Mouse (Mus musculus) midbrain, embryonic 12.5 days (tissue): ENCODE data around the gene Pdp2. TPM values are rescaled to one million over a fixed set of nuclear protein-coding genes. Genes with fewer than 3 reads are reported as not detected.
"Not testable (repeated sequence)": the region's sequence is repeated elsewhere in the genome, so short reads cannot be mapped to it uniquely, and the experiment has no call there.

Experiments used
- ATAC-seq: fragments of 200-750 bp; cut with Nextera tagmentation; 2 replicates; pipeline ENCODE4 v1.8.0; 2017; ENCODE audit warnings: low read depth, moderate TSS enrichment, moderate library complexity; ENCODE audit not compliant: low FRiP score
- H3K27ac ChIP-seq: fragments of 300-500 bp; sonication (generic); replicated peaks from 2 replicates; pipeline ENCODE4 v1.5.1; 2016; ENCODE audit warnings: mild to moderate bottlenecking
- H3K27me3 ChIP-seq: fragments of 300-500 bp; sonication (generic); 2 replicates; pipeline ENCODE4 v1.6.1; 2016; ENCODE audit warnings: mild to moderate bottlenecking
- H3K36me3 ChIP-seq: fragments of 300-500 bp; sonication (generic); 2 replicates; pipeline ENCODE4 v1.6.1; 2016
- H3K4me1 ChIP-seq: fragments of 300-500 bp; sonication (generic); 2 replicates; pipeline ENCODE4 v1.6.1; 2016
- H3K4me2 ChIP-seq: fragments of 300-500 bp; sonication (generic); replicated peaks from 2 replicates; pipeline ENCODE4 v1.6.1; 2016; ENCODE audit warnings: mild to moderate bottlenecking, moderate library complexity
- H3K4me3 ChIP-seq: fragments of 300-500 bp; sonication (generic); 2 replicates; pipeline ENCODE4 v1.5.1; 2016; ENCODE audit warnings: mild to moderate bottlenecking
- H3K9ac ChIP-seq: fragments of 300-500 bp; sonication (generic); replicated peaks from 2 replicates; pipeline ENCODE4 v1.6.1; 2016; ENCODE audit warnings: mild to moderate bottlenecking, moderate library complexity
- H3K9me3 ChIP-seq: fragments of 300-500 bp; sonication (generic); 2 replicates; pipeline ENCODE4 v1.6.1; 2016; ENCODE audit warnings: mild to moderate bottlenecking
- WGBS: fragments of 180-500 bp; shearing (Covaris S2); methylation state at CpG from one replicate; pipeline ENCODE4 v1.1.7; 2016; 5-methylcytosine and 5-hydroxymethylcytosine counted together
- polyA plus RNA-seq: library from polyadenylated mRNA; unstranded; fragments of >200 nt; fragmentation: Nextera tagmentation; extraction: Ambion mirVana; gene quantifications from 2 replicates; pipeline ENCODE4 v1.2.1, GENCODE M21; 2016

The Pdp2 gene
- polyA plus RNA-seq, 1 experiment from 2014 or later: 14.7 TPM

- no peaks in the 10 kb centered on the region for H3K4me1 ChIP-seq
- no peak overlapping the region for H3K4me2 ChIP-seq
- no peak overlapping the region for H3K4me3 ChIP-seq
- H3K9me3 ChIP-seq: no peaks in the 10 kb centered on the region
- no peaks in the 10 kb centered on the region for H3K27me3 ChIP-seq
- no peak for ATAC-seq
- no peak overlapping the region for H3K27ac ChIP-seq
- H3K36me3 ChIP-seq: no peaks in the 10 kb centered on the region
- WGBS: 89% methylated on average over 3 of the region's 3 CpGs
- no peak overlapping the region for H3K9ac ChIP-seq
These were observed 14.4 kb upstream of the Pdp2 start for GRCm38 (mm10) chr8:104576820-104577219.

GRCm38 (mm10) chr8:104577606-104578005, 13.6 kb upstream of the Pdp2 start:
- not testable (repeated sequence) for H3K36me3 ChIP-seq, H3K27me3 ChIP-seq, H3K4me3 ChIP-seq, H3K9me3 ChIP-seq, ATAC-seq, H3K4me1 ChIP-seq, H3K4me2 ChIP-seq, H3K9ac ChIP-seq, H3K27ac ChIP-seq
- 73% methylated on average over 17 of the region's 17 CpGs for WGBS

GRCm38 (mm10) chr8:104584522-104584921, 6.7 kb upstream of the Pdp2 start:
- H3K27me3 ChIP-seq: no peaks in the 10 kb centered on the region
- no peak overlapping the region for H3K4me3 ChIP-seq
- no peak overlapping the region for H3K9ac ChIP-seq
- ATAC-seq: no peak
- no peaks in the 10 kb centered on the region for H3K4me1 ChIP-seq
- WGBS: 42% methylated on average over 1 of the region's 1 CpGs
- no peaks in the 10 kb centered on the region for H3K36me3 ChIP-seq
- H3K4me2 ChIP-seq: no peak overlapping the region
- no peaks in the 10 kb centered on the region; the same call in 1 of the 2 replicates for H3K9me3 ChIP-seq
- H3K27ac ChIP-seq: no peak overlapping the region

- no peak overlapping the region for H3K4me3 ChIP-seq
- no peak overlapping the region for H3K27ac ChIP-seq
- H3K9me3 ChIP-seq: no peaks in the 10 kb centered on the region; the same call in 1 of the 2 replicates
- peaks cover 11% of the 10 kb centered on the region; the same call in 1 of the 2 replicates for H3K4me1 ChIP-seq
- H3K4me2 ChIP-seq: no peak overlapping the region
- H3K36me3 ChIP-seq: peaks cover 18% of the 10 kb centered on the region
- ATAC-seq: no peak
- H3K9ac ChIP-seq: no peak overlapping the region
- H3K27me3 ChIP-seq: no peaks in the 10 kb centered on the region
- WGBS: 90% methylated on average over 3 of the region's 3 CpGs
These were observed 967 bp upstream of the Pdp2 start for GRCm38 (mm10) chr8:104590284-104590683.

- Histone ChIP-seq H3K36me3 (peaks cover 31% of the 10 kb centered on the region), H3K27me3 (no peaks in the 10 kb centered on the region), H3K9ac (peak overlapping the region; percentile 78), H3K4me3 (peak overlapping the region; percentile 76), H3K27ac (peak overlapping the region; percentile 80; the same call in 1 of the 2 replicates), H3K4me1 (peaks cover 11% of the 10 kb centered on the region; the same call in 1 of the 2 replicates), H3K4me2 (peak overlapping the region; percentile 86), H3K9me3 (no peaks in the 10 kb centered on the region)
- WGBS: 3% methylated on average over 9 of the region's 9 CpGs
- ATAC-seq: no peak
These were observed 605 bp downstream of the Pdp2 start for GRCm38 (mm10) chr8:104591856-104592255.

- Histone ChIP-seq H3K4me2 (peak overlapping the region; percentile 86), H3K27ac (no peak overlapping the region), H3K4me1 (peaks cover 11% of the 10 kb centered on the region; the same call in 1 of the 2 replicates), H3K9me3 (no peaks in the 10 kb centered on the region), H3K36me3 (peaks cover 31% of the 10 kb centered on the region), H3K27me3 (no peaks in the 10 kb centered on the region), H3K9ac (no peak overlapping the region), H3K4me3 (no peak overlapping the region)
- ATAC-seq: no peak
- WGBS: 62% methylated on average over 6 of the region's 6 CpGs
These were observed 1.3 kb downstream of the Pdp2 start for GRCm38 (mm10) chr8:104592566-104592965.

GRCm38 (mm10) chr8:104593536-104594325, 2.5 kb downstream of the Pdp2 start:
- Histone ChIP-seq H3K4me1 (peaks cover 11% of the 10 kb centered on the region; the same call in 1 of the 2 replicates), H3K27me3 (no peaks in the 10 kb centered on the region), H3K4me3 (no peak overlapping the region), H3K36me3 (peaks cover 31% of the 10 kb centered on the region), H3K27ac (no peak overlapping the region), H3K9me3 (no peaks in the 10 kb centered on the region), H3K9ac (no peak overlapping the region), H3K4me2 (no peak overlapping the region)
- ATAC-seq: no peak
- 95% methylated on average over 31 of the region's 31 CpGs for WGBS

- Histone ChIP-seq H3K4me1 (peaks cover 11% of the 10 kb centered on the region; the same call in 1 of the 2 replicates), H3K36me3 (peaks cover 31% of the 10 kb centered on the region), H3K9me3 (no peaks in the 10 kb centered on the region), H3K27ac (no peak overlapping the region), H3K27me3 (no peaks in the 10 kb centered on the region), H3K4me2 (no peak overlapping the region), H3K4me3 (no peak overlapping the region), H3K9ac (no peak overlapping the region)
- ATAC-seq: no peak
- 92% methylated on average over 19 of the region's 19 CpGs for WGBS
These were observed 3.5 kb downstream of the Pdp2 start for GRCm38 (mm10) chr8:104594611-104595362.

- no peak overlapping the region for H3K4me2 ChIP-seq
- H3K36me3 ChIP-seq: peaks cover 31% of the 10 kb centered on the region
These were observed 4.7 kb downstream of the Pdp2 start for GRCm38 (mm10) chr8:104595773-104596536.

GRCm38 (mm10) chr8:104597656-104598055, 6.4 kb downstream of the Pdp2 start:
- H3K36me3 ChIP-seq: peaks cover 31% of the 10 kb centered on the region
- H3K4me3 ChIP-seq: no peak overlapping the region
- 91% methylated on average over 6 of the region's 6 CpGs for WGBS
- H3K27ac ChIP-seq: no peak overlapping the region
- H3K9ac ChIP-seq: no peak overlapping the region
- no peak for ATAC-seq
- H3K4me2 ChIP-seq: no peak overlapping the region
- peaks cover 17% of the 10 kb centered on the region for H3K27me3 ChIP-seq
- H3K9me3 ChIP-seq: no peaks in the 10 kb centered on the region
- H3K4me1 ChIP-seq: peaks cover 6% of the 10 kb centered on the region; the same call in 1 of the 2 replicates

More at GRCm38 (mm10) chr8:104595773-104596536, 4.7 kb downstream of the Pdp2 start:
- no peak overlapping the region for H3K4me3 ChIP-seq
- ATAC-seq: no peak
- H3K9ac ChIP-seq: no peak overlapping the region
- 87% methylated on average over 21 of the region's 21 CpGs for WGBS
- H3K27me3 ChIP-seq: peaks cover 2% of the 10 kb centered on the region; the same call in 1 of the 2 replicates
- no peak overlapping the region for H3K27ac ChIP-seq
- no peaks in the 10 kb centered on the region for H3K9me3 ChIP-seq
- 0 out of 2 replicates have a peak, but pooled peaks cover 8% of the 10 kb centered on the region for H3K4me1 ChIP-seq

- no peak for ATAC-seq
- WGBS: 74% methylated on average over 6 of the region's 6 CpGs
- H3K4me3 ChIP-seq: no peak overlapping the region
- H3K27me3 ChIP-seq: peaks cover 17% of the 10 kb centered on the region
- H3K9ac ChIP-seq: no peak overlapping the region
- no peak overlapping the region for H3K4me2 ChIP-seq
- no peaks in the 10 kb centered on the region for H3K9me3 ChIP-seq
- peaks cover 30% of the 10 kb centered on the region for H3K36me3 ChIP-seq
- H3K27ac ChIP-seq: no peak overlapping the region
- H3K4me1 ChIP-seq: peaks cover 6% of the 10 kb centered on the region; the same call in 1 of the 2 replicates
These were observed 7.2 kb downstream of the Pdp2 start for GRCm38 (mm10) chr8:104598496-104598895.
